19 mouse cellular contexts compared by ENCODE assay signal in genomic region chr15:101714356-101714755, GRCm38 (mm10). TPM values are rescaled to one million over a fixed set of nuclear protein-coding genes. Genes with fewer than 3 reads are reported as not detected.
"Had no signal": no experiment of that assay in that cellular context is flagged by ENCODE, and none has a peak within 500 bp of the region (broad histone marks: within the 10 kb centered on the region; RNA-seq: fewer than 3 reads in every experiment).

No protein-coding gene starts in this region.

- H3K4me1 ChIP-seq: intestine, embryonic 15.5 days; liver, embryonic 13.5 days; midbrain, embryonic 13.5 days had no signal

- H3K9ac ChIP-seq: intestine, embryonic 15.5 days; liver, embryonic 13.5 days; liver, postnatal 0 days; midbrain, embryonic 13.5 days had no signal

- H3K4me3 ChIP-seq: intestine, embryonic 15.5 days; layer of hippocampus, adult 2 months; liver, embryonic 13.5 days; midbrain, embryonic 13.5 days had no signal

- H3K27ac ChIP-seq: intestine, embryonic 15.5 days; layer of hippocampus, adult 2 months; liver, embryonic 13.5 days; midbrain, embryonic 13.5 days had no signal

- ATAC-seq: intestine, embryonic 15.5 days; liver, postnatal 0 days; lung, postnatal 0 days; midbrain, embryonic 13.5 days had no signal

- H3K36me3 ChIP-seq: intestine, embryonic 15.5 days; liver, embryonic 13.5 days; midbrain, embryonic 13.5 days had no signal

- H3K27me3 ChIP-seq: intestine, embryonic 15.5 days; liver, embryonic 13.5 days; midbrain, embryonic 13.5 days had no signal

- H3K9me3 ChIP-seq: intestine, embryonic 15.5 days; liver, embryonic 13.5 days; midbrain, embryonic 13.5 days had no signal

- DNase-seq: kidney, adult 18-20 months; kidney, postnatal 10 days; kidney, postnatal 4 days; left cerebral cortex, postnatal 4 days; liver, embryonic 13.5 days; liver, postnatal 0 days; thymus, postnatal 36 days had no signal

- H3K4me2 ChIP-seq: intestine, embryonic 15.5 days; liver, embryonic 13.5 days; midbrain, embryonic 13.5 days had no signal

RNA-seq across cellular contexts. Expression of gene Krt5, which starts 1.7 kb away (rescaled TPM):
- total RNA-seq: layer of hippocampus, postnatal 10 days; left cerebral cortex, adult 18-20 months; left cerebral cortex, postnatal 10 days; left cerebral cortex, postnatal 4 days; megakaryocyte progenitor cell, adult 5-6 weeks had no signal
- polyA plus RNA-seq: kidney, embryonic 14.5 days; liver, postnatal 0 days; lung, postnatal 0 days; neural tube, embryonic 14.5 days had no signal

RNA-seq across cellular contexts. Expression of gene Krt6a, which starts 20.2 kb away (rescaled TPM):
- total RNA-seq: layer of hippocampus, adult 2 months; layer of hippocampus, postnatal 10 days; left cerebral cortex, adult 18-20 months; left cerebral cortex, postnatal 10 days; left cerebral cortex, postnatal 4 days; megakaryocyte progenitor cell, adult 5-6 weeks; midbrain, postnatal 0 days had no signal
- polyA plus RNA-seq: kidney, embryonic 14.5 days; liver, postnatal 0 days; midbrain, embryonic 13.5 days; midbrain, postnatal 0 days; neural tube, embryonic 14.5 days had no signal

RNA-seq across cellular contexts. Expression of gene Krt71, which starts 28.6 kb away (rescaled TPM):
- total RNA-seq: layer of hippocampus, adult 2 months; layer of hippocampus, postnatal 10 days; left cerebral cortex, adult 18-20 months; left cerebral cortex, postnatal 10 days; left cerebral cortex, postnatal 4 days; megakaryocyte progenitor cell, adult 5-6 weeks had no signal
- polyA plus RNA-seq: intestine, embryonic 15.5 days; kidney, embryonic 14.5 days; liver, embryonic 13.5 days; liver, postnatal 0 days; lung, postnatal 0 days; midbrain, embryonic 13.5 days had no signal

RNA-seq across cellular contexts. Expression of gene Krt6b, which starts 34.3 kb away (rescaled TPM):
- total RNA-seq: layer of hippocampus, adult 2 months; layer of hippocampus, postnatal 10 days; left cerebral cortex, adult 18-20 months; left cerebral cortex, postnatal 10 days; left cerebral cortex, postnatal 4 days; megakaryocyte progenitor cell, adult 5-6 weeks; midbrain, postnatal 0 days had no signal
- polyA plus RNA-seq: intestine, embryonic 15.5 days; kidney, embryonic 14.5 days; limb, embryonic 14.5 days; liver, embryonic 13.5 days; liver, postnatal 0 days; lung, postnatal 0 days; midbrain, embryonic 13.5 days; midbrain, postnatal 0 days; neural tube, embryonic 14.5 days had no signal
